Mouse (Mus musculus): ENCODE data around the gene Crygn.

GRCm38 (mm10) chr5:24805222-24805621 lies 47.4 kb upstream of the Crygn start:
- TF ChIP-seq CTCF (IDR thresholded peaks at IDR 0.05), result no peak
- no peak for TF ChIP-seq EP300 (IDR thresholded peaks at IDR 0.05; ENCODE audit: insufficient read depth, low read depth, low read length)
- no peak for TF ChIP-seq POLR2A (IDR thresholded peaks at IDR 0.05; ENCODE audit: insufficient read depth, low read depth, low read length)

All from heart, adult 2 months (tissue).